Mouse (Mus musculus): ENCODE measurements at regions not wholly inside any gene's neighbourhood (a gene's known extent, or its start where the extent isn't known, plus 50 kb on each side); places are given as distances from the start of the nearest gene placed in this dataset.

GRCm38 (mm10) chr10:43655680-43656079 lies 77.6 kb downstream of the Cd24a start:
- TF ChIP-seq MAFK (IDR thresholded peaks at IDR 0.05; ENCODE audit: insufficient read depth, low read depth, low read length) (no peak), ZC3H11A (IDR thresholded peaks at IDR 0.05; ENCODE audit: borderline replicate concordance, low read depth, low read length) (no peak), CHD2 (IDR thresholded peaks at IDR 0.05; ENCODE audit: low read depth, low read length) (no peak), HCFC1 (IDR thresholded peaks at IDR 0.05; ENCODE audit: borderline replicate concordance, insufficient read depth, low read length) (no peak)

Data from ES-E14 (cell line).